Mouse (Mus musculus) midbrain, embryonic 14.5 days (tissue): ENCODE data around the gene Arg2. TPM values are rescaled to one million over a fixed set of nuclear protein-coding genes. Genes with fewer than 3 reads are reported as not detected.

ENCODE experiments used
- ATAC-seq: fragments of 200-750 bp; cut with Nextera tagmentation; 2 replicates; pipeline ENCODE4 v1.8.0; 2017; ENCODE audit warnings: moderate number of reproducible peaks, moderate library complexity; ENCODE audit not compliant: low FRiP score, low TSS enrichment
- DNase-seq: peaks from one replicate; pipeline ENCODE4 v3.0.0-alpha.2; 2015
- H3K27ac ChIP-seq: fragments of 300-500 bp; sonication (generic); replicated peaks from 2 replicates; pipeline ENCODE4 v1.5.1; 2014; ENCODE audit warnings: mild to moderate bottlenecking, low read depth, low read length, moderate library complexity
- H3K27me3 ChIP-seq: fragments of 300-500 bp; sonication (generic); 2 replicates; pipeline ENCODE4 v1.6.1; 2014; ENCODE audit warnings: low read length, control low read depth, mixed read lengths; ENCODE audit not compliant: control insufficient read depth, insufficient read depth
- H3K36me3 ChIP-seq: fragments of 300-500 bp; sonication (generic); 2 replicates; pipeline ENCODE4 v1.6.1; 2014; ENCODE audit warnings: low read length, control low read depth; ENCODE audit not compliant: control insufficient read depth, insufficient read depth
- H3K4me1 ChIP-seq: fragments of 300-500 bp; sonication (generic); 2 replicates; pipeline ENCODE4 v1.6.1; 2014; ENCODE audit warnings: mild to moderate bottlenecking, antibody characterized with exemption, low read length, control low read depth; ENCODE audit not compliant: control insufficient read depth, insufficient read depth
- H3K4me2 ChIP-seq: fragments of 300-500 bp; sonication (generic); 2 replicates; pipeline ENCODE4 v1.6.1; 2014; ENCODE audit warnings: mild to moderate bottlenecking, low read length, moderate library complexity
- H3K4me3 ChIP-seq: fragments of 300-500 bp; sonication (generic); replicated peaks from 2 replicates; pipeline ENCODE4 v1.5.1; 2014; ENCODE audit warnings: low read depth, low read length
- H3K9ac ChIP-seq: fragments of 300-500 bp; sonication (generic); replicated peaks from 2 replicates; pipeline ENCODE4 v1.6.1; 2014; ENCODE audit warnings: mild to moderate bottlenecking, low read length, moderate library complexity
- H3K9me3 ChIP-seq: fragments of 300-500 bp; sonication (generic); 2 replicates; pipeline ENCODE4 v1.6.1; 2016; ENCODE audit warnings: low read length, control low read depth, mixed read lengths; ENCODE audit not compliant: control insufficient read depth
- WGBS: fragments of 180-500 bp; shearing (Covaris S2); extraction: QIAGEN DNeasy Blood & Tissue Kit; methylation state at CpG from one replicate; pipeline ENCODE4 v1.1.7; 2014; 5-methylcytosine and 5-hydroxymethylcytosine counted together
- polyA plus RNA-seq: library from polyadenylated mRNA; unstranded; fragments of >200 nt; fragmentation: Nextera tagmentation; extraction: Ambion mirVana; gene quantifications from 2 replicates; pipeline ENCODE4 v1.2.1, GENCODE M21; 2014

Gene Arg2
- polyA plus RNA-seq, 1 experiment from 2014 or later, result 31.1 TPM

DNA sequence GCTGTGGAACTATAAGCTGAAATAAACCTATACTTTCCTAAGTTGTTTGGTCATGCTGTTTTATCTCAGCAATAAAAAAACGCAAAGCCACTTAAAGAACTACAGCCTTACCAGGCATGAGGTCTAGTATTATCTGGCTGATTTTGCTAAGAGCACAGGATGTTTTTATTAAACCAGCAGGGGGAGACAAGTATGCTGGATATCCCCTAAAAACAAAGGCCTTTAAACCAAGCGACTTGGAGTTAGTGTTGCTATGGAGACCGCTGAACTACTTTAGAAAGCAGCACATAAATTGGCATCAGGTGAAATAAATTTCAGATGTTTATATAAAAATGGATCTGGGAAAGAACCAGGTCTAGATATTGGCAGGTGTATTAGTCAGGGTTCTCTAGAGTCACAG, 7.8 kb upstream of the Arg2 start:
- H3K4me2 ChIP-seq, result no peak overlapping the region
- no peaks in the 10 kb centered on the region for H3K27me3 ChIP-seq
- WGBS, result 31% methylated on average over 3 of the region's 3 CpGs
- no peaks in the 10 kb centered on the region for H3K4me1 ChIP-seq
- ATAC-seq (no peak), DNase-seq (peak; percentile 81)
- no peaks in the 10 kb centered on the region for H3K36me3 ChIP-seq
- H3K9ac ChIP-seq, result no peak overlapping the region
- no peak overlapping the region for H3K27ac ChIP-seq
- H3K4me3 ChIP-seq, result no peak overlapping the region
- no peaks in the 10 kb centered on the region for H3K9me3 ChIP-seq

DNA sequence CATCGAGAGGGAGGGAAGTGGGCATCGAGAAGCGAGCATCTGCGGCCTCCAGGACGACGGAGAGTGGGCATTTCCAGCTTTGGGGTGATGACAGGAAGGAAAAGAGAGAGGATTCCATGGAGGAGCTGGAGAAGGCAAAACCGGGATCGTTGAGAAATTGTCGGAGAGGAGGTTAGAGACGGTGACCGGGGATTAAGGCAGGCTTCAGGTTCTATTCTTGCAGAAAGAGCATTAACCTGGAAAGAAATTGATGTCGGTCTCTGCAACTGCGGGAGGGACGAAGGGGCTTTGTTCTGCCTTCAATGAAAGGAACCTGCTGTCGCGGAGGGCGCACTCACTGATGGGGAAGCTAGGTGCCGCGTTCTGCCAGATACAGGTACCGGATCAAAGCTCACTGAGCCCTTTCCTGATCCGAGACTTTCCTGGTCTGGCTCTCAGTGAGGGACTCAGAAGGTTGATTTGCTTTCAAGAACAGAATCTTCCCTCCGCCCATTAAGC, 650 bp downstream of the Arg2 start:
- WGBS, result under 1% methylated on average over 22 of the region's 22 CpGs
- H3K4me2 ChIP-seq, result peak overlapping the region; percentile 91
- DNase-seq (peak; percentile 65), ATAC-seq (no peak)
- H3K27me3 ChIP-seq, result peaks cover 15% of the 10 kb centered on the region
- H3K9ac ChIP-seq, result peak overlapping the region; percentile 68
- H3K36me3 ChIP-seq, result no peaks in the 10 kb centered on the region
- peak overlapping the region; percentile 56 for H3K4me3 ChIP-seq
- 0 out of 2 replicates have a peak, but pooled peaks cover 6% of the 10 kb centered on the region for H3K4me1 ChIP-seq
- peak overlapping the region; percentile 64 for H3K27ac ChIP-seq
- H3K9me3 ChIP-seq, result no peaks in the 10 kb centered on the region

DNA sequence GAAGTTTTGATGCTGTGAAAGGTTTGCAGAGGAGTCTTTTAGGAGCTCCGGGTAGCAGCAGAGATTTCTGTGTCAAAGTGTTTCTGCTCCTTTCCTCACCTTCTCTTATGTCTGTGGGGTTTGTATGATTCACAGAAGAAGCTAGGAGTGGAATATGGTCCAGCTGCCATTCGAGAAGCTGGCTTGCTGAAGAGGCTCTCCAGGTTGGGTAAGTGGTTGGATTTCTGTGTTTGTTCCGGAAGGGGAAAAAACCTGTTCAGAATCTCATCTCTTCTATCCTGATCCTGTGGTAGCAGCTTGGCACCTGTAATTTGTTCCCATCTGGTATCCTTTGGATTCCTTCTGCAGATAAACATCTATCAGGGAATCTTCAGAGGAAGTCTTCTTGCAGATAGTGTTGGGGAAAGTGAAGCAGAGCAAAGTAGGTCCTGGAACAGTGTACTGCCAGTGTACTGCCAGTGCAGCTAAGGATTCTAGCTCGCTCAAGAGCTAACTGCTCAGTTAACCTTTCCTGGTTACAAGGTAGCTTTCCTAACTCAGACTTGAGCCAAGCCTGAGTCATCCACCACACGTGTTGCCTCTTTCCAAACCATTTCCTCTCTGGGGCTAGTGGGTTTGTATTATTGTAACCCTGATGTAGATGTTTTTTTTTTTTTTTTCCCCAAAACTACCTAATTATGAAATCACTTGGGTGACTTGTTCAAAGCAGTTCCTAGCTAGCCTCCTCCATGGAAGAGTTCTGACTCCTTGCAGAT, 1.3 kb downstream of the Arg2 start:
- DNase-seq (no peak), ATAC-seq (no peak)
- peak overlapping the region; percentile 56 for H3K4me3 ChIP-seq
- H3K27ac ChIP-seq, result no peak overlapping the region
- H3K36me3 ChIP-seq, result no peaks in the 10 kb centered on the region
- H3K27me3 ChIP-seq, result peaks cover 15% of the 10 kb centered on the region
- 0 out of 2 replicates have a peak, but pooled peaks cover 6% of the 10 kb centered on the region for H3K4me1 ChIP-seq
- H3K9ac ChIP-seq, result peak overlapping the region; percentile 68
- no peaks in the 10 kb centered on the region for H3K9me3 ChIP-seq
- peak overlapping the region; percentile 91 for H3K4me2 ChIP-seq
- 26% methylated on average over 5 of the region's 5 CpGs for WGBS

DNA sequence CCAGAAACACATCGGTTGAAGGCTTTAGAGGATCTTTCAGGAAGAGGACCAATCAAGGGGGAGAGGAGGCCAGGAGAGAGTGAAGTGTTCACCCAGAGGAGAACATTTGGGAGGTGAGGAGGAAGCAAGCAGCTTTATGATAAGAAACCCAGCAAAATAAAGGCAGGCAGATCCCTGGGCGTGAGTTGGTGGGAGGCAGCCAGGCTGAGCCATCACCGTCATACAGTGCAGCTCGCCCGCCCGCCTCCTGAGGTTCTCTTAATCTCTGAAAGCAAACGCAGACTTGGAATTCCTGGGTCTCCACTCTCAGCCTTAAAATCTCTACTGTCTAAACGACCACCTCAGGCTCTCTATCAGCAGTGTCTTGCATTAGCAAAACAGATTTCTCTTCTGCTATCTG, 4.1 kb downstream of the Arg2 start:
- 43% methylated on average over 8 of the region's 8 CpGs for WGBS
- DNase-seq (no peak), ATAC-seq (no peak)
- Histone ChIP-seq H3K27ac (no peak overlapping the region), H3K4me1 (0 out of 2 replicates have a peak, but pooled peaks cover 6% of the 10 kb centered on the region), H3K36me3 (no peaks in the 10 kb centered on the region), H3K4me2 (no peak overlapping the region), H3K9me3 (no peaks in the 10 kb centered on the region), H3K27me3 (peaks cover 15% of the 10 kb centered on the region), H3K4me3 (no peak overlapping the region), H3K9ac (no peak overlapping the region)

DNA sequence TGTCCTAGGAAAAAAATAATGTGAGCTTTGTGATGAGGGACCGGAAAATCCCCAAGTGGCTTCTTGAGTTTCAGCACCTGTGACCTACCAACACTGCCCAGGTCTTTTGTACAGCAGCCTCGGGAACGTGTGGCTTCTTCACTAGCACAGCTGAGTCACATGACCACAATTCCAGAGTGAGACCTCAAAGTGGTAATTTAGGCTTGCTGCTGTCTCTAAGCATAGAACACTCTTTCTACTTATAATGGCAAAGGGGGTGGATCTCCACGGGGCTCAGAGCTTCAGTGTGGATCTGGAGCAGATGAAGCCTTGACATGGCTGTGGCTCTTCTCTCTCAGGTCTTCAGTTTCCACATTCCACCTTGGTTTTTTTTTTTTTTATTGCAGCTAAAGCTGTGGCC, 4.5 kb downstream of the Arg2 start:
- no peak for ATAC-seq
- no peak overlapping the region for H3K9ac ChIP-seq
- H3K4me2 ChIP-seq, result no peak overlapping the region
- no peak overlapping the region for H3K4me3 ChIP-seq
- 0 out of 2 replicates have a peak, but pooled peaks cover 6% of the 10 kb centered on the region for H3K4me1 ChIP-seq
- no peaks in the 10 kb centered on the region for H3K36me3 ChIP-seq
- peaks cover 15% of the 10 kb centered on the region for H3K27me3 ChIP-seq
- no peak overlapping the region for H3K27ac ChIP-seq
- H3K9me3 ChIP-seq, result no peaks in the 10 kb centered on the region
- DNase-seq, result no peak
- 46% methylated on average over 4 of the region's 4 CpGs for WGBS

DNA sequence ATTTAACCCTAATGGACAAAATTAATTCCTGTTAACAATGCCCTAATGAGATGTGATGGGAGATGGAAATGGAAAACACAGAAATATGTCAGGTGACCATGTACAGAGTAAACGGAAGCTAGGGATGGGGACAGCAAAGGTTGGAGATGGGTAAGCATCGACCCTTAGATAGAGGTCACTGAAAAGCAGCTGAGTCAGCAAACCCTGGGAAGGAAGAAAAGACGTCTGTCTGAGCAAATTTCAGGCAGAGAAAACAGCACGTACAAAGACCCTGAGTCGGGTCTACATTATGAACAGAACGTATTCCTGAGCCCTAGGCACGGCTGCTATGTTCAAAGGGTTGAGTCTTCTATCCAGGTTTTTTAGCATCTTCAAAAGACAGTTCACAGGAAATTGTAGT, 6.4 kb downstream of the Arg2 start:
- ATAC-seq (no peak), DNase-seq (no peak)
- no peak overlapping the region for H3K4me3 ChIP-seq
- no peak overlapping the region for H3K9ac ChIP-seq
- no peaks in the 10 kb centered on the region for H3K36me3 ChIP-seq
- no peak overlapping the region for H3K27ac ChIP-seq
- 80% methylated on average over 7 of the region's 7 CpGs for WGBS
- no peak overlapping the region for H3K4me2 ChIP-seq
- no peaks in the 10 kb centered on the region for H3K9me3 ChIP-seq
- H3K4me1 ChIP-seq, result no peaks in the 10 kb centered on the region
- H3K27me3 ChIP-seq, result peaks cover 14% of the 10 kb centered on the region

DNA sequence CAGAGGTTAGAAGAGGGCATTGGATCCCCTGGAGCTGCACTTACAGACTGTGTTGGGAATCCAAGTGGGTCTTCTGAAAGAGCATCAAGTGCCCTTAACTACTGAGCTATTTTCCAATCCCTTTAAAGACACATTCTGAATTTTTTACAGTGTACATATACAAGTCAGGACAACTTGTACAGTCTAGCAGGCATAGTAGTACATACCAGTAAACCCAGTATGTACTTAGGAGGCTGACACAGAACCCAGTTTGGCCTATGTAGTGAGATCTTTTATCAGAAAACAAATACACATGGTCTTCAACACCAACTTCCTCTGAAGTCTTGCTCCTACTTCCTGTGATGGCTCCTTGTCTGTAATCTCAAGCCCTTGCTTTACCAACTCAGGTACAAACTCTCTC, 8.4 kb downstream of the Arg2 start:
- H3K9me3 ChIP-seq, result no peaks in the 10 kb centered on the region
- no peak overlapping the region for H3K4me3 ChIP-seq
- no peak overlapping the region for H3K9ac ChIP-seq
- no peak for DNase-seq
- H3K4me2 ChIP-seq, result no peak overlapping the region
- H3K36me3 ChIP-seq, result no peaks in the 10 kb centered on the region
- H3K27me3 ChIP-seq, result no peaks in the 10 kb centered on the region
- H3K4me1 ChIP-seq, result no peaks in the 10 kb centered on the region
- no peak for ATAC-seq
- no peak overlapping the region for H3K27ac ChIP-seq

DNA sequence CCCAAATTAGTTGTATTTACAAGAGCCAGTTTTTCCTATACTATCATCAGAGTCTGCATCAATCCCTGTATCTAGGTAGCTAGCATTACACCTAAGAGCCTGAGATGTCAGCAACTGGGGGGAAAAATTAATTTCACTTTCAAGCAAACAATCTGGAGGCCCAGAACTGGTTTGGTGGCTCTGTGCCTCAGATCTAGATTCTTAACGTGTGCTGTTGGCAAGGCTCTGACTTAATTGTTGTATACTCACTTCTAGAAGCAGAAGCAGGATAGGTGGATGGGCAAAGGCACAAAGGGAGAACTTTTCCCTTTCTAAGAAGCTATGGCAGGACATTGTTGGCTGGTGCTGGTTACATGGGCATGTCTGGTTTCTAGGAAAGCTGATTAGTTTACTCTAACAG, 8.8 kb downstream of the Arg2 start:
- H3K4me1 ChIP-seq, result no peaks in the 10 kb centered on the region
- no peaks in the 10 kb centered on the region for H3K36me3 ChIP-seq
- no peak overlapping the region for H3K4me2 ChIP-seq
- no peak for DNase-seq
- H3K27me3 ChIP-seq, result no peaks in the 10 kb centered on the region
- H3K27ac ChIP-seq, result no peak overlapping the region
- no peaks in the 10 kb centered on the region for H3K9me3 ChIP-seq
- 68% methylated on average over 1 of the region's 1 CpGs for WGBS
- H3K4me3 ChIP-seq, result no peak overlapping the region
- no peak for ATAC-seq
- H3K9ac ChIP-seq, result no peak overlapping the region

DNA sequence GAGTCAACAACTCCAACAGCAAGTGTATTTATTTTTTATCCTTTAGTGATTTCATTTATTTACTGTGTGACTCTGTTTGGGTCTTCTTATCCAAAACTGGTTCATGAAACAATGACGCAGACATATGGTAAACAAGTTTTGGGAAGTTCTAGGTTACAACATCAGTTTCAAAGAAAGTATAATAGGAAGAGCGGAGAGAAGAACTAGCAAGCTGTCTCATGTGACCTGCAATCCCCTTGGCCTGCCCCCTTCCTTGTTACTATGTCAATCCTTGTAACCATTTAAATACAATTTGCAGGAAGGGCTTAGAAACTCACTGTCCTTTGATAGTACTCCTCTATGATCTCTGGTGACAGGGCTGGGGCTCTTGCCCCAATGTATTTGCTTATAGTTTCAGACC, 10.2 kb downstream of the Arg2 start:
- Histone ChIP-seq H3K4me1 (no peaks in the 10 kb centered on the region), H3K9ac (no peak overlapping the region), H3K9me3 (no peaks in the 10 kb centered on the region), H3K36me3 (no peaks in the 10 kb centered on the region), H3K27ac (no peak overlapping the region), H3K4me2 (no peak overlapping the region), H3K27me3 (no peaks in the 10 kb centered on the region), H3K4me3 (no peak overlapping the region)
- ATAC-seq (no peak), DNase-seq (no peak)
- WGBS, result 93% methylated on average over 2 of the region's 2 CpGs
